Mouse (Mus musculus): ENCODE measurements at regions not wholly inside any gene's neighbourhood (a gene's known extent, or its start where the extent isn't known, plus 50 kb on each side); places are given as distances from the start of the nearest gene placed in this dataset.

DNA sequence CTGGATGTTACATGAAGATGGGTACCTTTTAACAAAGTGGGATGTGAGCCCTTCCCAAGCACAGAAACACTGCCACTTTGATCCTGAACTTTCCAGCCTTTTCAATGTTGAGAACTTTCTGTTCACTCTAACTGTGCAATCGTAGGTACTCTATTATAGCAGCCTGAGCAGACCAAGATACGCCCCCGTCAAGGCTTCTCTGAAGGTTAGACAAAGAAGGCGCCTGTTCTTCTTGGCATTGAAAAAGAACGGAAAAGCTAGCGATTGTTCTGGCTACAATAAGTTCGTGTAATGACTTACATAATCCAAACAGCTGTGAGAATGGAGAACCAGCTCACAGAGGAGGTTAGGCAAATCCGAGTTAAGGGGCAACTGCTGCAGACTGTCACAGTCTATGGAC is 305.9 kb upstream of the Cxcr4 start:
- no peak for TF ChIP-seq POLR2A (IDR thresholded peaks at IDR 0.05; ENCODE audit: borderline replicate concordance, extremely low read depth, insufficient read depth, insufficient read length)
- no peaks in the 10 kb centered on the region for H3K27me3 ChIP-seq (ENCODE audit: control insufficient read depth, insufficient read depth, low read length)
- H3K9me3 ChIP-seq (ENCODE audit: control insufficient read depth, low read length): no peaks in the 10 kb centered on the region
- no peak overlapping the region for H3K4me3 ChIP-seq (replicated peaks; ENCODE audit: low read length)
- 85% methylated on average over 8 of the region's 8 CpGs for WGBS
- no peaks in the 10 kb centered on the region for H3K4me1 ChIP-seq (ENCODE audit: control insufficient read depth, insufficient read depth, low read length)
- no peaks in the 10 kb centered on the region for H3K36me3 ChIP-seq (ENCODE audit: control insufficient read depth, insufficient read depth, low read length)
- peak; percentile 3 for DNase-seq (ENCODE audit: low spot score)
- H3K27ac ChIP-seq (replicated peaks; ENCODE audit: low read depth, low read length): no peak overlapping the region
- no peak for ATAC-seq (ENCODE audit: low FRiP score, low read depth)
- no peak overlapping the region for H3K9ac ChIP-seq (ENCODE audit: low read depth, low read length, severe bottlenecking)
- no peak overlapping the region for H3K4me2 ChIP-seq (replicated peaks; ENCODE audit: low read depth, low read length, severe bottlenecking)

GRCm38 (mm10) chr1:128894546-128894945 is 302.5 kb upstream of the Cxcr4 start:
- ATAC-seq (ENCODE audit: low FRiP score, low read depth): no peak

DNA sequence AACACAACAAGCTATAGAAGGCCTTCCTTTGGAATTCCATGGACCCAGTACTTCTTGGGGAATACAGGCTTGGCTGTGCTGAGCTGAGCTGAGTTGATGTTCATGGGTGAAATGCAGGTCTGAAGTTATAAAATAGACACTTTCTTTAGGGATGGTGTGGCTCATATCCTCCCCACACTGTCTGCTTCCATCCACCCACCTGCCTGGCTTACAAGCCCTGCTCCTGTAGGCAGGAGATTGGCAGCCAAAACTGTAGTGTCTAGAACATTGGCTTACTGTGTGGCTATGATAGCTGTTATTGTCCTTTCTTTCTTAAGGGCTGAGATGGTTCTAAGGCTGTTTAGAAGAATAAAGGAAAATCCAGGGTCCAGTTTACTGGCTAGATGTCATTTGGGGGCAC is 286.2 kb upstream of the Cxcr4 start:
- Histone ChIP-seq H3K4me3 (replicated peaks; ENCODE audit: low read length) (no peak overlapping the region), H3K9ac (ENCODE audit: low read depth, low read length, severe bottlenecking) (no peak overlapping the region), H3K4me2 (replicated peaks; ENCODE audit: low read depth, low read length, severe bottlenecking) (no peak overlapping the region), H3K9me3 (ENCODE audit: control insufficient read depth, low read length) (no peaks in the 10 kb centered on the region), H3K4me1 (ENCODE audit: control insufficient read depth, insufficient read depth, low read length) (no peaks in the 10 kb centered on the region), H3K36me3 (ENCODE audit: control insufficient read depth, insufficient read depth, low read length) (no peaks in the 10 kb centered on the region), H3K27me3 (ENCODE audit: control insufficient read depth, insufficient read depth, low read length) (no peaks in the 10 kb centered on the region), H3K27ac (replicated peaks; ENCODE audit: low read depth, low read length) (no peak overlapping the region)
- no peak for TF ChIP-seq POLR2A (IDR thresholded peaks at IDR 0.05; ENCODE audit: borderline replicate concordance, extremely low read depth, insufficient read depth, insufficient read length)
- no peak for ATAC-seq (ENCODE audit: low FRiP score, low read depth)
- no peak for DNase-seq (ENCODE audit: low spot score)

More at GRCm38 (mm10) chr1:128894546-128894945, 302.5 kb upstream of the Cxcr4 start:
- Histone ChIP-seq H3K27ac (replicated peaks; ENCODE audit: low read depth, low read length) (no peak overlapping the region), H3K9ac (ENCODE audit: low read depth, low read length, severe bottlenecking) (no peak overlapping the region), H3K27me3 (ENCODE audit: control insufficient read depth, insufficient read depth, low read length) (no peaks in the 10 kb centered on the region), H3K9me3 (ENCODE audit: control insufficient read depth, low read length) (no peaks in the 10 kb centered on the region), H3K36me3 (ENCODE audit: control insufficient read depth, insufficient read depth, low read length) (no peaks in the 10 kb centered on the region), H3K4me2 (replicated peaks; ENCODE audit: low read depth, low read length, severe bottlenecking) (no peak overlapping the region), H3K4me3 (replicated peaks; ENCODE audit: low read length) (no peak overlapping the region), H3K4me1 (ENCODE audit: control insufficient read depth, insufficient read depth, low read length) (no peaks in the 10 kb centered on the region)
- WGBS: 59% methylated on average over 5 of the region's 5 CpGs
- TF ChIP-seq POLR2A (IDR thresholded peaks at IDR 0.05; ENCODE audit: borderline replicate concordance, extremely low read depth, insufficient read depth, insufficient read length): no peak
- no peak for DNase-seq (ENCODE audit: low spot score)

GRCm38 (mm10) chr1:128875289-128875688 is 283.2 kb upstream of the Cxcr4 start:
- H3K9me3 ChIP-seq (ENCODE audit: control insufficient read depth, low read length): no peaks in the 10 kb centered on the region
- no peak overlapping the region for H3K27ac ChIP-seq (replicated peaks; ENCODE audit: low read depth, low read length)
- H3K9ac ChIP-seq (ENCODE audit: low read depth, low read length, severe bottlenecking): no peak overlapping the region
- H3K4me2 ChIP-seq (replicated peaks; ENCODE audit: low read depth, low read length, severe bottlenecking): no peak overlapping the region
- ATAC-seq (ENCODE audit: low FRiP score, low read depth) (peak; percentile 47; the same call in 1 of the 2 replicates), DNase-seq (ENCODE audit: low spot score) (peak; percentile 56)
- no peaks in the 10 kb centered on the region for H3K27me3 ChIP-seq (ENCODE audit: control insufficient read depth, insufficient read depth, low read length)
- H3K4me3 ChIP-seq (replicated peaks; ENCODE audit: low read length): no peak overlapping the region
- H3K36me3 ChIP-seq (ENCODE audit: control insufficient read depth, insufficient read depth, low read length): no peaks in the 10 kb centered on the region
- H3K4me1 ChIP-seq (ENCODE audit: control insufficient read depth, insufficient read depth, low read length): no peaks in the 10 kb centered on the region
- 10% methylated on average over 8 of the region's 8 CpGs for WGBS
- no peak for TF ChIP-seq POLR2A (IDR thresholded peaks at IDR 0.05; ENCODE audit: borderline replicate concordance, extremely low read depth, insufficient read depth, insufficient read length)

DNA sequence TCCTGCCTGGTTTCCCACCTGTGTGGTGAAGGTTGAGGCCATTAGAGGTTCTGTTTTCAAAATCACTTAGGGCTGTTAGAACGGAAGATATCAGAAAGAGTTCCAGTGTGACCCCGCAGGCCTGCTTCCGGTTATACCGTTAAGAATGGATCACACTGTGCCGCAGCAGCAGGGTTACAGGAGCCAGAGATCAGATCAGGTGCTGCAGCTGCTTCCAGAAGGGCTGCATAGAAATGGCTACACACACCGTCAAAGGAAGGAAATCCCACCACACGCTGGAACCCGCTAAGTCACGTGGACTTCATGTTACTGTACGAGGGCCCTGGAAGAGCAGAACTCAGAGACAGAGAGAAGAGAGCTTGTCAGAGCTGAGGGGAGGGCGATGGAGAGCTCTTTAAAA is 282.1 kb upstream of the Cxcr4 start:
- ATAC-seq (ENCODE audit: low FRiP score, low read depth) (no peak), DNase-seq (ENCODE audit: low spot score) (no peak)
- Histone ChIP-seq H3K9me3 (ENCODE audit: control insufficient read depth, low read length) (no peaks in the 10 kb centered on the region), H3K27me3 (ENCODE audit: control insufficient read depth, insufficient read depth, low read length) (no peaks in the 10 kb centered on the region), H3K4me2 (replicated peaks; ENCODE audit: low read depth, low read length, severe bottlenecking) (no peak overlapping the region), H3K36me3 (ENCODE audit: control insufficient read depth, insufficient read depth, low read length) (no peaks in the 10 kb centered on the region), H3K27ac (replicated peaks; ENCODE audit: low read depth, low read length) (no peak overlapping the region), H3K9ac (ENCODE audit: low read depth, low read length, severe bottlenecking) (no peak overlapping the region), H3K4me3 (replicated peaks; ENCODE audit: low read length) (no peak overlapping the region), H3K4me1 (ENCODE audit: control insufficient read depth, insufficient read depth, low read length) (no peaks in the 10 kb centered on the region)
- no peak for TF ChIP-seq POLR2A (IDR thresholded peaks at IDR 0.05; ENCODE audit: borderline replicate concordance, extremely low read depth, insufficient read depth, insufficient read length)
- 72% methylated on average over 11 of the region's 11 CpGs for WGBS

- Histone ChIP-seq H3K27me3 (ENCODE audit: control insufficient read depth, insufficient read depth, low read length) (no peaks in the 10 kb centered on the region), H3K27ac (replicated peaks; ENCODE audit: low read depth, low read length) (no peak overlapping the region), H3K9me3 (ENCODE audit: control insufficient read depth, low read length) (no peaks in the 10 kb centered on the region), H3K36me3 (ENCODE audit: control insufficient read depth, insufficient read depth, low read length) (no peaks in the 10 kb centered on the region), H3K4me2 (replicated peaks; ENCODE audit: low read depth, low read length, severe bottlenecking) (no peak overlapping the region), H3K9ac (ENCODE audit: low read depth, low read length, severe bottlenecking) (no peak overlapping the region), H3K4me1 (ENCODE audit: control insufficient read depth, insufficient read depth, low read length) (no peaks in the 10 kb centered on the region), H3K4me3 (replicated peaks; ENCODE audit: low read length) (no peak overlapping the region)
- WGBS: 74% methylated on average over 3 of the region's 3 CpGs
- TF ChIP-seq POLR2A (IDR thresholded peaks at IDR 0.05; ENCODE audit: borderline replicate concordance, extremely low read depth, insufficient read depth, insufficient read length): no peak
- ATAC-seq (ENCODE audit: low FRiP score, low read depth) (no peak), DNase-seq (ENCODE audit: low spot score) (no peak)
Observed at GRCm38 (mm10) chr1:128868761-128869160, 276.7 kb upstream of the Cxcr4 start.

All from limb, embryonic 14.5 days (tissue).